Mouse (Mus musculus) right cerebral cortex, adult 2 months (tissue): Measurements from ENCODE around the gene Olfr91.
A peak's percentile ranks its signal among the peaks of the same experiment; 100 is the strongest.
"Not testable (repeated sequence)": the region's sequence is repeated elsewhere in the genome, so short reads cannot be mapped to it uniquely, and the experiment has no call there.

Experiments used
- DNase-seq, 2 experiments: peaks; one replicate each; pipeline ENCODE4 v3.0.0; 2021 to 2022; ENCODE audit warnings: low spot score in 2 of 2

Gene Olfr91

DNA sequence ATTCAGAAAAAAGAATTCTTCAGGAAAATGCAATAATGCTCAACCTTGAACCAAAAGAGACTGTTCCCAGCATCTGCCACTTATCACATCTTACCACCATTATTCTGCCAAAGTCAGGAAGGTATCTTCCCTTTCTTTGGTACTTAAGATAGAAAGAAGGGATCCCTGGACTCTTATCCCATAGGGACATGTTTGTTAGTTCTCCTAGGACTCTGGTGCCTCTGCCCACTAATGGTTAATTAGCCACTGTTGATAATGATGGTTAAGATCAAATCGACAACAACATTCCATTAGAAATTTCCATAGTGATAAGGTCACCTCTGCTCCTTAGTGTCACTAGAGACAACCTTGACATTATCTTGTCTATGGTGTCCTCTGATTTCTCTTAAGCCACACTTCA, at the start of gene Olfr91:
Gene Olfr91 (minus strand): TSS at position 101 of the 400 bp plus-strand sequence.
- no peak for DNase-seq

DNA sequence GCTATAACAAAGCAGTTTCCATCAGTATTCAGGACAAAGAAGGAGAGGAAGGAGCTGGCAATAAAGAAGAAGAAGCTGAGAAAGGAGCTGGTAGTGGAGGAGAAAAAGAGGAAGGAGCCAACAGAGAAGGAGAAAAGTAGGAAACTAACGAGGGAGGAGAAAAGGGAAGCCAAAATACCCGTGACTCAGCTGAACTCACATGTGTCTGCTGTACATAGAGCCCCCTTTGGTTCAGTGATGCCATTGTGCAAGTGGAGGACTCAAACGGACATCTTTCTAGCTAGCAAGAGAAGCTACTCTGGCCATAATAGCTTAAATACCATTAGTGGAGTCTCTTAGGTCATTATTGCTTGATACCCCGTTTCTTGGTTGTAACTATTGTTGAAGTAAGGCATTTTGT, 33.3 kb upstream of the Olfr91 start:
- DNase-seq = not testable (repeated sequence)

DNA sequence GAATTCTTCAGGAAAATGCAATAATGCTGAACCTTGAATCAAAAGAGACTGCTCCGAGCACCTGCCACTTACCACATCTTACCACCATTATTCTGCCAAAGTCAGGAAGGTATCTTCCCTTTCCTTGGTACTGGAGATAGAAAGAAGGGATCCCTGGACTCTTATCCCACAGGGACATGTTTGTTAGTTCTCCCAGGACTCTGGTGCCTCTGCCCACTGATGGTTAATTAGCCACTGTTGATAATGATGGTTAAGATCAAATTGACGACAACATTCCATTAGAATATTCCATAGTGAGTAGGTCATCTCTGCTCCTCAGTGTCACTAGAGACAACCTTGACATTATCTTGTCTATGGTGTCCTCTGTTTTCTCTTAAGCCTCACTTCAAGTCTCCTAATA, 21.9 kb upstream of the Olfr91 start, which contains the start of gene Olfr92:
Gene Olfr92 (minus strand): TSS at position 101 of the 400 bp plus-strand sequence.
- DNase-seq = no peak

DNA sequence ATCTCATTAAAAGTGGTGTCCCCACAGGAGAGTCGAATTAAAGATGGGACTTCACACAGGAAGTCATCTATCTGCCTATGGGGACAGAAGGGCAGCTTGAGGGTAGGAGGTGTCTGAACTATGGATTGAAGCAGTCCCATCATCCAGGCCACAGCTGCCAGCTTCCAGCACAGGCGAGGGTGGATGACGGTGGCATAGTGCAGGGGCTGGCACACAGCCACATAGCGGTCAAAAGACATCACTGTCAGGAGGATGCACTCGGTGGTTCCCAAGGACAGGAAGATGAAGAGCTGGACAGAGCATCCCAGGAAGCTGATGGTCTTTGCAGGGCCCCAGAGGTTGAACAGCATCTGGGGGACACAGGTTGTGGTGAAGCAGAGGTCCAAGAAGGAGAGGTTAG, 4.8 kb downstream of the Olfr91 start:
- DNase-seq = no peak

DNA sequence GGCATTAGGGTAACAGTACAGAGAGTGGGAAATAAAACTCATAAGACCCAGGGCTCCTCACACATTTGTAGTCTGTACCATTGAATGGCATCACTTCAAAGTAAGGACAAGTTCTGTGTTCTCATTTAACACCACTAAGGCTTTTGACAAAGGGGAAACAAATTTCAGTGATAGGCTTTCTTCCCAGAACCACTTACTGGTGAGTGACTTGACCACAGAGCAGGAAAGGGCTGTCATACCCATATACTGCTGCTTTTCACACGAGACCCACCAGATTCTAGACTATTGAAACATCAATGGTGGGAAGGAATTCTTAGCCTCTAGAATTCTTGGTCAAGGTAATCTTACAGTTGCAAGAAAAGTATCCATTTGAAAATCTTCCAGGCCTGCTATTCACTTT, 5.9 kb downstream of the Olfr91 start:
- DNase-seq = no peak

DNA sequence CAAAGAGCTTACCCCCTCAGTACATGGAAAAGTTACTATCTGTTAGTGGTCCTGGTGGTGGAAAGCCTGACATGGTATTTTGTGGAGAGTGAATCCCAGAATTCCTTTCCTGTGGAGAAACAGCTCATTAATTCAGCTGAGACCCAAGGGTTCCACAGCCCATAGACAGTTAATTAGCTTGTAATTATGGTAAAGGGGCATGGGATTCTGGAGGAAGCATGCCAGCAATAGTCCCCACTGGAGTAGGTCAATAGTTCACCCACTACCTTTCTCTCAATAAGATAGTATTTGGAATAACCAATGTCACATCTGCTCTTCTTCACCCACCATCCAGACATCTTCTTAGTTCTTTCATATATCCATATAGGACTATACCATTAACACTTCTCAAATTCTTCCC, 9.7 kb downstream of the Olfr91 start, which contains the start of gene Olfr90:
Gene Olfr90 (minus strand): TSS at position 101 of the 400 bp plus-strand sequence.
- no peak for DNase-seq

DNA sequence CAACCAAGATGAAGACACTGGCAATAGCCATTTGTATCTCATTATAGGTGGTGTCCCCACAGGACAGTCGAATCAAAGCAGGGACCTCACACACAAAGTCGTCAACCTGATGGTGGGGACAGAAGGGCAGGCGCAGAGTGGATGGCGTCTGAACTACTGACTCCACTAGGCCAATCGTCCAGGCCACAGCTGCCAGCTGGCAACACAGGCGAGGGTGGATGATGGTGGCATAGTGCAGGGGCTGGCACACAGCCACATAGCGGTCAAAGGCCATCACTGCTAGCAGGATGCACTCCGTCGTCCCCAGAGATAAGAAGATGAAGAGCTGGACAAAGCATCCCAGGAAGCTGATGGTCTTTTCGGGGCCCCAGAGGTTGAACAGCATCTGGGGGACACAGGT, 12.5 kb downstream of the Olfr91 start:
- peak in 1 of 2 experiments; percentile 5 for DNase-seq

DNA sequence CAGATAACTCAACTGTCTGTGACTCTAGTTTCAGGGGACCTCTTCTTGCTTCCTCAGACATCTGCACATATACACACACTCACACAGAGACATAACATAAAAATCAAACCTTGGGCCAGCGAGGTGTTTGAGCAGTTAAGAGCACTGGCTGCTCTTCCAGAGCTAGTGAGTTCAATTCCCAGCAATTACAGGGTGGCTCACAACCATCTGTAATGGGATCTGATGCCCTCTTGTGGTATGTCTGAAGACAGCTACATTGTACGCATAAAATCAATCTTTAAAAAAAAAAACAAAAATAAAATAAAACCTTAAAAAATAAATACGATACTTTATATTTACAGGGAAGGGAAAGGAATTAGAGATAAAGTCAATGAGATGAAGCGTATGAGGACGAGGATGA, 13.4 kb downstream of the Olfr91 start:
- DNase-seq = no peak

DNA sequence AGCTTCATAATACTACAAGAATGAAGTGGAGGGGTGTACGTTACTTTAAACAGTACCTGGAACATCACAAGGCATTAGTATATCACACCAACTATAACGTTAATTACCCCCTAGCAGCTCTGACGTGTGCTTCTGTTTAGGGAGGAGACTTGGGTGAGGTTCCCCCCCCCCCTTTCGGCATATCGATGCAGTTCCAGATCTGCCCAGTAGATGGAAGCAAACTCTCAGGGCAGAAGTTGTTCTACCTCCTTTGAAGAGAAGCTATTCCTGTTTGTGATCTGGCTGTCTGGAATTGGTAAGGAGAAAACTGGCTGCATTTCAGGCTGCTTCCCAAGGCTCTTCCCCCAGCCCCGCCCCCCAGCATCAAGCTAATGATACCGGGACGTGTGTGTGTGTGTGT, 14.8 kb downstream of the Olfr91 start:
- peak in 1 of 2 experiments; percentile 69 for DNase-seq

DNA sequence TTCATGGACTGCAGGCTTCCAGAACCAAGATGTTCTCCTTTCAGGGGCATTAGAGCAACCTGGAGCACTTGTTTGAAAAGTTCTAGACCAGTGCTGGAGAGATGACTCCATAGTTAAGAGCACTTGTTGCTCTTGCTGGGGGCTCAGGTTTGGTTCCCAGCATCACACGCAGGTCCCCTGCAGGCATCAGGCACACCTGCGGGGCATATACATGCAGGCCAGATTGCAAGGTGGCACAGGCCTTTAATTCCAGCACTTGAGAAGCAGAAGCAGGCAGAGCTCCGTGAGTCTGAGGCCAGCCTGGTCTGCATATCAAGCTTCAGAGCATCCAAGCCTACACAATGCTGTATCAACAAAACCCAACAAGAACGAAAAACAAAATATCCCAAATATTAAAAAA, 16.4 kb downstream of the Olfr91 start:
- no peak for DNase-seq

DNA sequence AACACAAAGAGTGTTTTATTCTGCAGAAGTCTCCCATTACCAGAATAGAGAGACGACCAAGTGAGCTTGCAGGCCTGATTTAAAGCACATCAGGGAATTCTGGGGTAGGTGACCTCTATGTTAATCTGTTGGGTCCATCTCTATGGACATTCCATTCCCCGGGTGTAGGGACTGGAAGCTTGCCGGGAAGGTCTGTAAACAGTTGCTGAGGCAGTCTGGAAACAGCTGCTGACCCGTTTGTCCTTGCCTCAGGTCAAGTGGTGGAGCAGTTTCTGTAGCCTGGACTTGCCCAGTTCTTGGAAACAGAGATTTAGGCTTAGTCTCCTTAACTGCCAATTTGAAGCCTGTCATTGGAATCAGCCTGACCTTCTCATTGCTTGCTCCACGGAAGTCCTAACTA, 18.0 kb downstream of the Olfr91 start:
- DNase-seq = no peak

DNA sequence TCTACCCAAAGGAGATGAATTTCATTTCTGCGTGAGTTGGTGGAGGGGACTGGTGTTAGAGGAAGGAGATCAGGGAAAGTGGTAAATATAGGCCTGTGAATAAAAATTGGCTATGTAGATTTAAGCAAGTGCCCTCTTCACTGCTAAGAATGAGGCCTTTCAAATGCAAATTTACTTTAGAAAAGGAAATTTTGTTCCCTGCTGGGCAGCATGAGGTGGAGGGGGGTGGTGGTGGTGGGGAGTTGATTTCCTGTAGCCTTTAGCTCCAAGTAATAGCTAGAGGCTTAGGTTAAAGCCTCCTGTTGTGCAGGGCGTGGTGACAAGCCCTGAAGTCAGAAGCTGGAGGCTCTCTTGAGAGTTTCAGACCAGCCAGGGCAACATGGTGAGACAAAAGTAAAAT, 19.1 kb downstream of the Olfr91 start:
- no peak for DNase-seq

DNA sequence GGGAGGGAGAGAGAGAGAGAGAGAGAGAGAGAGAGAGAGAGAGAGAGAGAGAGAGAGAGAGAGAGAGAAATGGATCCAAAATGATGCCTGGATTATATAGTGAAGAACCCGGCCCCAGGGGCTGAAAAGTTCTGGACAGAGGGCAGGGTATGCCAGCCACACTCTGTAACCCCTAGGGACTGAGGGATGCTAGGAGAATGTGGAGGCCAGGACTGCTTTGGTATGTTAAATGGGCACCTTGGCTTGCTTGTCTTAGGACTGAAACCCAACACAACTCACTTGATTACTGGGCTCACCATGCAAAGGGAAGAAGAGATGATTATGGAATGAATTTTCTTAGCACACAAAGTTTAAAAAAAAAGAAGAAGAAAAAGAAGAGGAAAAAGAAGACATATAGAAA, 19.9 kb downstream of the Olfr91 start:
- no peak for DNase-seq

DNA sequence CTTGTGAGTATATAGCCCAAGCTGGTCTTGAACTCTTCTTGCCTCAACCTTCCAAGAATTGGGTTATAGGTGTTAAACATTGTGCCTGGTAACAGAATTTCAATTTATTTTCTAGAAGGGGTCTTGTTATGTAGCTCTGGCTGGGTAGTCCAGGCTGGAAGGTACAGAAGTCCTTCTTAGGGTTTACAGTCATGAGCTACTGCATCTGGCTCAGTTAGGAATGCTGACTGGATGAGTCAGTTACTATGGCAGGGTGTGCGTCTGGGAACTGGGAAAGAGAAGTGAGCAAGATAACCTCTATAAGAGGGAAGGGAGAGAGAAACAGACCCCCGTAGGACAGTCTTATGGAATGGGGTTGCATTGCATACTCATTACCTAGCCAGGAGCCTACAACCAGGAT, 22.3 kb downstream of the Olfr91 start:
- no peak for DNase-seq

DNA sequence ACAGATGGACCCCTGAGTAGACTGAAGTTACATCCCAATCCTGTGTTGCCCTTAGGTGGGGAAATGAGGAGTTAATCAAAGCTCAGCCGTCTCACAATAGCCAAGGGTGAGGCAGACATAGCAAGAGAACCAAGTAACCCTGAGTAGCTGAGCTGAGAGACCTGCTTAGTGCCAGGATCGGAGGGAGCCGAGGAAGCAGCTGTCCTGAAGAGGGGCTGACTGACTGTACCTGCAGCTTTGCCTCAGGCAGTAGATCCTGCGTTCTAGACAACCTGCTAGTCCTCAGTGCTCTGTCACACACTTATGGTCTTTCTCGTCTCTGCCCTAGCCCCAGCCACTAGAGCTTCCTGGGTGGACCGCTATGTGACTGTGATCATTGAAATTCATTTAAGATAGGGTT, 22.9 kb downstream of the Olfr91 start:
- no peak for DNase-seq

DNA sequence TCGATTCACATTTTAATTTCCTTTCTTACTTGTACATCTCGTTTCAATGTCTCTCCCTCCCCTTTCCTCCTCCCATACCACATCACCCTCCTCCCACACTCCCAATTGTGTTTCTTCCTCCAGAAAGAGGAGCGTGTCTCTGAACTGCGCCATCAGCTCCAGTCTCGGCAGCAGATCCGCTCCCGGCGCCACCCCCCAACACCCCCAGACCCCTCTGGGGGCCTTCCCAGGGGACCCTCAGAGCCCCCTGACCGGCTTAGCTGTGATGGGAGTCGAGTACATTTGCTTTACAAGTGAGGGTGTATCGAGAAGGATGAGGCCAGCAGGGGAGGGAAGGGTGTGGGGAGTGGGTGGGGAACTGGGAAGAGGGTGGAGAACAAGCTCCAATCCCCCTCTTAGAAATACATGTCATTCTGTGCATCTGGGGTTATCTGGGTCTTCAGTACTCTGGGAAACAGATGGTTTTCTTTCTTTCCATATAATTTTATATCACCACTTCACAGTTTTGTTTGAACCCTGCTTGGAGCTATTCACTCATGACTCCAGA, 25.3 kb downstream of the Olfr91 start:
- DNase-seq = no peak

DNA sequence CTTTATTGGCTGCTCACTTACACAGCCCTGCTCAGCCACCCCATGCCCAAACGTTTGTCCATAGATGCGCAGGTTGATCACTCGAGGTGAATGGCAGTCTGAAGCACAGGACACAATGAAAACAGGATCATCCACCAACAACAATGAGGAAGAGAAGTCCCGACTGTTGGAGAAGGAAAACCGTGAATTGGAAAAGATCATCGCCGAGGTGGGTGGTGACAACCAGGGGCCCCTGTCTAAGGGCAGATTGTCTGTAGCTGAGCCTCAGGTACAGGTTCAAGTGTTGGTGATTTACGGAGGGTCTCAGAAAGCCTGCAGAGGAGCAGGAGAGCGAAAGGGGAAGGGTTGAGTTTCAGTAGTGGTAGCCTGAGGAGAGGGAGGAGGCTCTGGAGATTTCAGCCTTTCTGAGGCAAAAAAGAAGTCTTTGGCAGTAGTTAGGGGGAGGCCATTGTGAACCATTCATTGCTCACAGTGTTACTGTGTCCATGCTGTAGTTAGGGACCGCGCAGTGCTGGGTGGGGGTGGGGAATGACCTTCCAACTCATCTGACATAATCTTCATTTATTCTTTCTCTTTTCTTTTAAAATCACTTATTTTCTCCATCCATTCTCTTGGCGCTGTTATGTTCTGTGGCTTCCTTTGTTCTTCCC, 25.9 kb downstream of the Olfr91 start:
- DNase-seq = no peak

DNA sequence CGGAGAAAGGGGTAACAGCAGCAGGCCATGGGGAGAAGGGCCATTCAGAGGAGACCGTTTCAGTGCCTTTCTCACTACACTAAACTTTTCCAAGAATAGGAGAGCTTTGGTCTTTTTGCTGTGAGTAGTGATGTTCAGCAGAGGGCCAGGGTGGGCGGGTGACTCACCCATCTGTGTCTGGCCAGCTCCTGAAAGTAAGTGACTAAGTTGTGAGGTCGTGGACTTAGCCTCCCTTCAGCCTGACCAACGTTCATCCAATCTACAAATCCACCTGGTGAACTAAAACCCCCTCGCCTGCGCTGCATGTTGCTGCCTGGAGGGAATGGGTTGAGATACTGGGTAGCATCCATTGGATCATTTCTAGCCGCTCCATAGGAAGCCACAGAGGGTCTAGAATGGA, 28.0 kb downstream of the Olfr91 start:
- no peak for DNase-seq

DNA sequence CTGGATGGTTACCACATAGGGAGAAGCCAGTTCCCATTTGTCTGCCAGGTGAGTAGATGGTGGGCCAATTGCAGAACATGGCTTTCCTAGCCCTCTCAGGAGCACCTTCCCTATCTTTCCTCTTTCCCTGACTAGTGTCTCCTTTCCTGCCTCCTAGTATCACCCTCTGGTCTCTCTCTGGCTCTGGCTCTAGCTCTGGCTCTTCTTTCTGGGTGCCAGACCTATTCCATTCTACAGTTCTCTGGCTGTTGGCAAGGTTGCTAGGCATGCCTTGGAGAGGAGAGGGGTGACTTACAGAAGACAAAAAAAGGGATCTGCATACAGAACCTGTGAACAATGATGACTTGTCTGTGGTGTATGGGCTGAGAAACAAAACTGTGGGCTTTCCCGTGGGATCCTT, 30.2 kb downstream of the Olfr91 start:
- no peak for DNase-seq

DNA sequence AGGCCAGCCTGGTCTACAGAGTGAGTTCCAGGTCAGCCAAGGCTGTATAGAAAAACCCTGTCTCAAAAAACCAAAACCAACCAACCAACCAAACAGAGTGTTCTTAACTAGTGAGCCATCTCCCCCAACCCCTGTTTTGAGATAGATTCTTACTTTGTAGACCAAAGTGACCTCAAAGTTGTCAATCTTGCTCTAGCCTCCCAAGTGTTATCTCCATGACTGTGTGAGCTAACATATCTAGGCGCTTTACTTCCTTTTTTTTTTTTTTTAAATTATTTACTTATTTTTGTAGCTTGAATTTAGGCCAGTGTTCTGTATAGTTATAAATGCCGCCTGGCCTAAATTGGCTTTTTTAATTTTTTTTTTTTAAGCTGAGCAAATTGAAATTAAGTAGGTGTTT, 32.1 kb downstream of the Olfr91 start:
- no peak for DNase-seq

DNA sequence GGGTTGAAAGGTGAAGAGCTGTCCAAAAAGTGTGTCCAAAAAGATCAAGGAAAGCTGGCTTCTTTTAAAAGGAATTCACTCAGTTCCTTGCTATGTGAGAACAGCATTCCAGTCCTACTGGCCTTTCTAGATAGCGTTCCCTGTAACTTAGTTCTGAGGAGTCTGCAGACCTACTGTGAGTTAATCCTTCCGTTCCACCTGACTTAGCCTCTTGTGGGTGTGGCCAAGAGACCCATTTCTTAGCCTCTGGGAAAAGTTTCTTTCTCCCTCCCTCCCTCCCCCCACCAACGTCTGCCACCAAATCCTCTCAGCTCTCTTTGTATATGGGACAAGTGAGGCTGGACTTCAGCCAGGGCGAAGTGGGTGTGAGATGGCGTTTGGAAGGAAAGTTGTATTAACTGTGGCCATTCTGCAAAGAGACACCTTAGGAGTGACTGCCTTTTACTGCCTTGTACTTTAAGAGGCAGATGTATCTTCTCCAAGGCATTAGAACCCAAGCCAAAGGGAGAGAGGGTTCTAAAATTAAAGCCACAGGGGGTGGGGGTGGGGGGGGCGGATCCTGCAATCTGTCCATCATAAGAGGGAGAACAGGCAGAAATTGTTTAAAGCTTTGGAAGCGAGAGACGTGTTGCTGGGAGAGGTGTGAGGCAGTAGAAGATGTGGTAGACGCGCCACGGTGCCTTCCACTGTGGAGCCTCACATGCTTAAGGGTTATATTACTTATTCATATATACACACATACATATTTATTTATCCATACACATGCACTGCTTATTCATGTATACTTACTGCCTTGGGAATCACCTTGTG, 34.2 kb downstream of the Olfr91 start:
- no peak for DNase-seq

DNA sequence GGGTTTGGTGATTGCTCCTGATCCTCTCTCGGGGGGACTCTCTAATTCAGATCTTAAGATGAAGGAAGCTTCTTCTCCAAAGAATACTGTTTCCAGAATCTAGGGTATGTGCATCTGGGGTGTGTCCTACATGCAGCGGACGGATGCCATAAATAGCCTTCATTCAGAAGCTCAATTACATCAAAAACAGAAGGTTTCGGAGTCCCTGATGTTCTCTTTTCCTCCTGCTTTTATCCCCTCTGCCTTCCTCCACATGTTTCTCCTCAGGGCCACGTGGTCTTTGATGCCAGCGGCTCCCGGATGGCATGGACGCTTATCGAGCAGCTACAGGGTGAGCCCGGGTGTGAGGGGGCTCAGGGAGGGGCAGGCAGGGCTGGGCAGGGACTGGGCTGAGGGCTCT, 35.0 kb downstream of the Olfr91 start:
- no peak for DNase-seq

DNA sequence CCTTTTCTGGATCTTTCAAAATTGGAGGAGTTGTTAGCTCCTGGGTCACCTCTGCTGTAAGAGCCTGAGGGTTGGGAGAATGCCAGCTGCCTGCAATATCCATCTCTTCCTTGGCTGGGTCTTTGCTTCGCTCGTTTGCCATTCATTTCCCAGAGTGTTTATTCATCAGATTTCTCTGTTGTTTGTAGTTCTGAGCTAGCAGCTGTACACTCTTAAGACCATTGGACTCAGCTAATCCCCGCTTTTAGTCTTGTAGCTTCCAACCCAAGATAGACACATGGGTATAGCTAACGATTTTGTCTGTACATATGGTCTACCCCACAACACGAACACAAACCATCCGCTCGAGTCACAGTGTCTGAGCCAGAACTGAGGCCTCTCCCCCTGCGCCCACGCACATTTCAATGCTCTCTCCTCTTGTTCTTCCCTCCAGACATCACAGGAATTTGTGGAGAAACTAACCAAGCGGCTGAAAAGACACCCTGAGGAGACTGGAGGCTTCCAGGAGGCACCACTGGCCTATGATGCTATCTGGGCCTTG, 35.9 kb downstream of the Olfr91 start:
- DNase-seq = no peak
